Comparison of ENCODE assay signal across 8 mouse cellular contexts in genomic region chr14:20546415-20546814, GRCm38 (mm10). TPM values are rescaled to one million over a fixed set of nuclear protein-coding genes. Genes with fewer than 3 reads are reported as not detected.
DNase-seq lines count a peak whose midpoint lies in the region; ATAC-seq and TF ChIP-seq lines count a peak whose summit lies in the region.

Gene Ppp3cb (minus strand): TSS chr14:20546573.

- H3K4me1 ChIP-seq in forebrain, embryonic 15.5 days = peaks cover 30% of the 10 kb centered on the region
- peaks cover 3% of the 10 kb centered on the region; the same call in 1 of the 2 replicates for H3K4me1 ChIP-seq in lung, postnatal 0 days (ENCODE audit: insufficient read depth, low read depth, low read length)

- H3K4me3 ChIP-seq in forebrain, embryonic 15.5 days = peak within 1 kb of the TSS; percentile 98
- H3K4me3 ChIP-seq in lung, postnatal 0 days (ENCODE audit: low read depth, low read length) = peak within 1 kb of the TSS; percentile 67

- peak within 1 kb of the TSS; percentile 55 for H3K4me2 ChIP-seq in forebrain, embryonic 15.5 days (replicated peaks)
- peak within 1 kb of the TSS; percentile 54 for H3K4me2 ChIP-seq in lung, postnatal 0 days (replicated peaks; ENCODE audit: low read depth, low read length)

- TF ChIP-seq CTCF in lung, postnatal 0 days (IDR thresholded peaks at IDR 0.05) = no peak

- no peak for TF ChIP-seq EP300 in lung, postnatal 0 days (IDR thresholded peaks at IDR 0.05)

- H3K36me3 ChIP-seq in forebrain, embryonic 15.5 days = peaks cover 21% of the 10 kb centered on the region
- peaks cover 9% of the 10 kb centered on the region; the same call in 1 of the 2 replicates for H3K36me3 ChIP-seq in lung, postnatal 0 days (ENCODE audit: insufficient read depth, low read length)

- peak; percentile 92 for DNase-seq in MEL-GATA-1-ER (ENCODE audit: extremely low read depth, low read depth)
- peak; percentile 74 for DNase-seq in cerebellum, adult 11-12 months
- DNase-seq in heart, postnatal 4 days = peak; percentile 84
- DNase-seq in layer of hippocampus, adult 9-11 months = peak; percentile 81
- DNase-seq in lung, postnatal 0 days (ENCODE audit: low spot score) = peak; percentile 95
- DNase-seq in ovary, postnatal 14 days (ENCODE audit: low spot score) = peak; percentile 59
- peak; percentile 84 for DNase-seq in thymus, postnatal 25 days

- peak; percentile 95 for ATAC-seq in forebrain, embryonic 15.5 days (replicated peaks)
- peak; percentile 89 for ATAC-seq in lung, postnatal 0 days

- no peaks in the 10 kb centered on the region for H3K9me3 ChIP-seq in forebrain, embryonic 15.5 days
- H3K9me3 ChIP-seq in lung, postnatal 0 days (ENCODE audit: low read length) = no peaks in the 10 kb centered on the region

- peak within 1 kb of the TSS; percentile 94 for H3K27ac ChIP-seq in forebrain, embryonic 15.5 days (replicated peaks)
- H3K27ac ChIP-seq in lung, postnatal 0 days (ENCODE audit: low read length) = peak within 1 kb of the TSS; percentile 99

- H3K27me3 ChIP-seq in forebrain, embryonic 15.5 days = no peaks in the 10 kb centered on the region
- H3K27me3 ChIP-seq in lung, postnatal 0 days (replicated peaks; ENCODE audit: insufficient read depth, low read length) = no peaks in the 10 kb centered on the region

- peak within 1 kb of the TSS; percentile 97 for H3K9ac ChIP-seq in forebrain, embryonic 15.5 days (replicated peaks)
- peak within 1 kb of the TSS; percentile 84 for H3K9ac ChIP-seq in lung, postnatal 0 days (replicated peaks; ENCODE audit: low read depth)

- WGBS in forebrain, embryonic 15.5 days = under 1% methylated on average over 26 of the region's 29 CpGs
- 2% methylated on average over 21 of the region's 29 CpGs for WGBS in lung, postnatal 0 days

RNA-seq across cellular contexts. Expression of gene Ppp3cb, which starts in this region (rescaled TPM):
- 79.6 and 89.0 TPM in 2 replicates for polyA plus RNA-seq in forebrain, embryonic 15.5 days (2015; fragmentation: Nextera tagmentation; extraction: Ambion mirVana)
- total RNA-seq in heart, postnatal 4 days (2021) = 10 to 100 TPM; 71.7 to 79.0 TPM
- 24.2 and 26.6 TPM in 2 replicates for polyA plus RNA-seq in lung, postnatal 0 days (2015; fragmentation: Nextera tagmentation; extraction: Ambion mirVana)

Comparison
In these comparisons a context has a peak if more than half of its experiments do, and no peak if none do; other contexts are left out.
1. Peak in every context shown above with its lines: DNase-seq, ATAC-seq, H3K4me3 ChIP-seq and H3K27ac ChIP-seq.